Mouse (Mus musculus) v-Abl transformed pro-B cells (cell line): ENCODE data around the gene Grin3b.

Source experiments
- in situ Hi-C, 2 experiments: fragments of 400-800 bp; cut with MboI; formaldehyde crosslinking; loops; one replicate each; pipeline ENCODE4 v1.15.1; 2025; ENCODE audit not compliant: unreplicated experiment in 2 of 2

Grin3b gene

GRCm38 (mm10) chr10:80025463-80025862 is 54.9 kb downstream of the Grin3b start:
- in situ Hi-C loops = no loop called here

DNA sequence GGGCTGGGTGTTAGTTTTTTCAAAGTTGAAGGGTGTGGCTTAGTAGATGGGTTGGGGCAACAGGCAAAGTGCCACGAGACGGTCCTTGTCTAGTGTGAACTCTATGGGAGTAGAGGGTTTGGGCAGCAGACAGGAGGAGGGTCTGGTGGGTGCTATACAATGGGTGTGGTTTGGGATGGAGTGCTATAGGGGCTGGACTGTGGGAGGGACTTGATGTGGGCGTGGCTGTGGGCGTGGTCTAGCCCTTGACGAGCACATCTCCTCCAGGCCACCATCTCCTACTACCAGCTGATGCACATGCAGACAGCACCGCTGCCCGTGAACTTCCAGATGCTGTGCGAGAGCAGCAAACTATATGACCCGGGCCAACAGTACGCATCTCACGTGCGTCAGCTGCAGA is 55.4 kb downstream of the Grin3b start:
- in situ Hi-C loops = no loop called here
